Mouse (Mus musculus) MEL (cell line): ENCODE data around the gene Olfr672. TPM values are rescaled to one million over a fixed set of nuclear protein-coding genes. Genes with fewer than 3 reads are reported as not detected.
"Not testable (repeated sequence)": the region's sequence is repeated elsewhere in the genome, so short reads cannot be mapped to it uniquely, and the experiment has no call there.

Source experiments
- DNase-seq: peaks from one replicate; pipeline ENCODE4 v3.0.0; 2011; ENCODE audit warnings: low read depth, low spot score
- H3K27ac ChIP-seq: 2 replicates; pipeline ENCODE4 v1.5.1; 2012; ENCODE audit warnings: low read depth, mild to moderate bottlenecking, control low read depth, low read length, moderate library complexity; ENCODE audit not compliant: control insufficient read depth
- H3K27me3 ChIP-seq, 2 experiments: fragments of 150-350 bp in 1 of 2; sonication (generic) in 1 of 2; 2 replicates each; pipeline ENCODE4 v1.6.1; 2012; ENCODE audit warnings: low read length in 2 of 2, mild to moderate bottlenecking in 2 of 2, improper control_type of control experiment in 1 of 2, moderate library complexity in 1 of 2; ENCODE audit not compliant: insufficient read depth in 2 of 2, control insufficient read depth in 1 of 2
- H3K36me3 ChIP-seq, 2 experiments: 2 replicates each; pipeline ENCODE4 v1.6.1; 2012 to 2014; ENCODE audit warnings: low read length in 2 of 2, improper control_type of control experiment in 1 of 2, inconsistent platforms in 1 of 2, mild to moderate bottlenecking in 1 of 2; ENCODE audit not compliant: insufficient read depth in 2 of 2, control insufficient read depth in 1 of 2
- H3K4me1 ChIP-seq, 2 experiments: fragments of 150-350 bp in 1 of 2; sonication (generic) in 1 of 2; 2 replicates each; pipeline ENCODE4 v1.6.1; 2012; ENCODE audit warnings: low read length in 2 of 2, improper control_type of control experiment in 1 of 2, mild to moderate bottlenecking in 1 of 2; ENCODE audit not compliant: insufficient read depth in 2 of 2, control insufficient read depth in 1 of 2
- H3K4me3 ChIP-seq, 2 experiments: fragments of 150-350 bp in 1 of 2; sonication (generic) in 1 of 2; 2 replicates each; pipeline ENCODE4 v1.5.1; 2012; ENCODE audit warnings: low read depth in 2 of 2, low read length in 2 of 2, mild to moderate bottlenecking in 2 of 2, moderate library complexity in 2 of 2, control low read depth in 1 of 2, improper control_type of control experiment in 1 of 2; ENCODE audit not compliant: control insufficient read depth in 1 of 2, insufficient read depth in 1 of 2
- H3K79me2 ChIP-seq: 2 replicates; pipeline ENCODE4 v1.6.1; 2012; ENCODE audit warnings: mild to moderate bottlenecking, low read length, moderate library complexity; ENCODE audit not compliant: control insufficient read depth, poor library complexity, insufficient read depth
- H3K9ac ChIP-seq: 2 replicates; pipeline ENCODE4 v1.6.1; 2012; ENCODE audit warnings: low read depth, mild to moderate bottlenecking, control low read depth, low read length, moderate library complexity; ENCODE audit not compliant: control insufficient read depth, poor library complexity, severe bottlenecking
- H3K9me3 ChIP-seq: fragments of 150-350 bp; sonication (generic); replicated peaks from 2 replicates; pipeline ENCODE4 v1.6.1; 2012; ENCODE audit warnings: mild to moderate bottlenecking, low read length, improper control_type of control experiment, moderate library complexity; ENCODE audit not compliant: insufficient read depth
- CHD1 ChIP-seq: IDR thresholded peaks from 2 replicates; pipeline ENCODE4 v1.6.1; 2012; ENCODE audit warnings: low read depth, mild to moderate bottlenecking, inconsistent platforms, low read length, improper control_type of control experiment
- CHD2 ChIP-seq: IDR thresholded peaks from 2 replicates; pipeline ENCODE4 v1.6.1; 2011; ENCODE audit warnings: low read length, improper control_type of control experiment
- CTCF ChIP-seq, 3 experiments: IDR thresholded peaks in 2 of 3; conservative IDR thresholded peaks in 1 of 3; 2 replicates each; pipeline ENCODE4 v1.5.1; 2011 to 2012; ENCODE audit warnings: low read length in 3 of 3, low read depth in 2 of 3, mild to moderate bottlenecking in 2 of 3, improper control_type of control experiment in 1 of 3, inconsistent platforms in 1 of 3, mixed read lengths in 1 of 3, moderate library complexity in 1 of 3; ENCODE audit not compliant: control insufficient read depth in 1 of 3, insufficient read depth in 1 of 3, poor library complexity in 1 of 3, severe bottlenecking in 1 of 3
- GABPA ChIP-seq: IDR thresholded peaks from 2 replicates; pipeline ENCODE4 v1.6.1; 2012; ENCODE audit warnings: low read depth, mild to moderate bottlenecking, inconsistent platforms, low read length, improper control_type of control experiment, moderate library complexity
- GATA1 ChIP-seq: IDR thresholded peaks from 2 replicates; pipeline ENCODE4 v1.6.1; 2011; ENCODE audit warnings: low read depth, low read length, improper control_type of control experiment
- HCFC1 ChIP-seq: IDR thresholded peaks from 2 replicates; pipeline ENCODE4 v1.6.1; 2012; ENCODE audit warnings: low read depth, mild to moderate bottlenecking, inconsistent platforms, low read length, improper control_type of control experiment, moderate library complexity
- KAT2A ChIP-seq: conservative IDR thresholded peaks from 2 replicates; pipeline ENCODE4 v1.6.1; 2012; ENCODE audit warnings: low read depth, low read length, improper control_type of control experiment, inconsistent platforms
- MAFK ChIP-seq: IDR thresholded peaks from 2 replicates; pipeline ENCODE4 v1.6.1; 2011; ENCODE audit warnings: low read depth, mild to moderate bottlenecking, low read length, improper control_type of control experiment, borderline replicate concordance
- MAZ ChIP-seq: IDR thresholded peaks from 2 replicates; pipeline ENCODE4 v1.6.1; 2012; ENCODE audit warnings: low read depth, mild to moderate bottlenecking, inconsistent platforms, low read length, improper control_type of control experiment
- MYB ChIP-seq: IDR thresholded peaks from 2 replicates; pipeline ENCODE4 v1.6.1; 2011; ENCODE audit warnings: mild to moderate bottlenecking, low read depth, low read length, improper control_type of control experiment
- MYC ChIP-seq: IDR thresholded peaks from 2 replicates; pipeline ENCODE4 v1.6.1; 2011; ENCODE audit warnings: low read depth, mild to moderate bottlenecking, low read length, improper control_type of control experiment, moderate library complexity
- NELFE ChIP-seq: IDR thresholded peaks from 2 replicates; pipeline ENCODE4 v1.6.1; 2011; ENCODE audit warnings: low read depth, low read length, improper control_type of control experiment
- NRF1 ChIP-seq: IDR thresholded peaks from 2 replicates; pipeline ENCODE4 v1.6.1; 2014; ENCODE audit warnings: low read depth, mild to moderate bottlenecking, inconsistent platforms, low read length, improper control_type of control experiment, moderate library complexity; ENCODE audit not compliant: poor library complexity, insufficient read depth, severe bottlenecking
- POLR2A ChIP-seq, 2 experiments: IDR thresholded peaks; 2 replicates each; pipeline ENCODE4 v1.6.1; 2011 to 2012; ENCODE audit warnings: low read length in 2 of 2, mild to moderate bottlenecking in 2 of 2, control low read depth in 1 of 2, improper control_type of control experiment in 1 of 2, low read depth in 1 of 2, moderate library complexity in 1 of 2; ENCODE audit not compliant: control insufficient read depth in 1 of 2, insufficient read depth in 1 of 2, poor library complexity in 1 of 2
- TBP ChIP-seq: IDR thresholded peaks from 2 replicates; pipeline ENCODE4 v1.8.0; 2011; ENCODE audit warnings: low read depth, low read length, improper control_type of control experiment
- TCF12 ChIP-seq: IDR thresholded peaks from 2 replicates; pipeline ENCODE4 v1.6.1; 2014; ENCODE audit warnings: low read depth, mild to moderate bottlenecking, inconsistent platforms, low read length, improper control_type of control experiment, moderate library complexity
- USF1 ChIP-seq: IDR thresholded peaks from 2 replicates; pipeline ENCODE4 v1.6.1; 2014; ENCODE audit warnings: low read depth, mild to moderate bottlenecking, inconsistent platforms, low read length, improper control_type of control experiment, moderate library complexity
- USF2 ChIP-seq, 2 experiments: IDR thresholded peaks; 2 replicates each; pipeline ENCODE4 v1.6.1; 2011 to 2012; ENCODE audit warnings: improper control_type of control experiment in 2 of 2, low read length in 2 of 2, borderline replicate concordance in 1 of 2, inconsistent platforms in 1 of 2, low read depth in 1 of 2, mild to moderate bottlenecking in 1 of 2; ENCODE audit not compliant: insufficient read depth in 1 of 2
- ZKSCAN1 ChIP-seq: IDR thresholded peaks from 2 replicates; pipeline ENCODE4 v1.6.1; 2012; ENCODE audit warnings: low read depth, mild to moderate bottlenecking, inconsistent platforms, low read length, improper control_type of control experiment, moderate library complexity
- ZMIZ1 ChIP-seq: IDR thresholded peaks from 2 replicates; pipeline ENCODE4 v1.6.1; 2012; ENCODE audit warnings: low read depth, mild to moderate bottlenecking, inconsistent platforms, low read length, improper control_type of control experiment, moderate library complexity
- ZNF384 ChIP-seq: IDR thresholded peaks from 2 replicates; pipeline ENCODE4 v1.6.1; 2012; ENCODE audit warnings: low read depth, mild to moderate bottlenecking, inconsistent platforms, low read length, improper control_type of control experiment
- polyA plus RNA-seq, 2 experiments: library from polyadenylated mRNA; stranded (reverse) in 1 of 2; unstranded in 1 of 2; fragments of >175 nt in 1 of 2; fragments of >200 nt in 1 of 2; gene quantifications; 2 replicates each; pipeline versions ENCODE4 v1.2.1 to v1.2.4; 2012; ENCODE audit warnings: low replicate concordance in 2 of 2, low read depth in 1 of 2; ENCODE audit not compliant: insufficient read length in 2 of 2, insufficient read depth in 1 of 2, missing spikeins in 1 of 2
- total RNA-seq: library from RNA; depleted of rRNA; stranded (reverse); fragments of 300-350 nt; gene quantifications from 2 replicates; pipeline ENCODE4 v1.2.3, GENCODE M21; 2012

Olfr672 gene
- total and polyA plus RNA-seq, 3 experiments, result not detected

DNA sequence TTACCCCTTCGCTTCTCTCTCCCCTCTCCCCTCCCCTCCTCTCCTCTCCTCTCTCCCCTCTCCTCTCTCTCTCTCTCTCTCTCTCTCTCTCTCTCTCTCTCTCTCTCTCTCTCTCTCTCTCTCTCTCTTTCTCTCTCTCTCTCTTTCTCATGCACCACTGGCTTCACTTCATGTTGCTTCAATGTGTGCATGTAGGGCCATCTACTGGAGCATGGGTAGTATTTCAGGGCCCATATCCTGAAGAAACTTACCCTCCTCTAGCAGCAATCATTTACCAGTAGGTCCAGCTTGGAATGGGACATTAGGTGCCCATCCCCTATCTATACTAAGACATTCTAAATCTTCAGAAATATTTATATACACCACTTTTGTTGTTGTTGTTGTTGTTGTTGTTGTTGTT, 20.7 kb upstream of the Olfr672 start:
- Histone ChIP-seq H3K27me3 (no peaks in the 10 kb centered on the region), H3K9me3 (no peaks in the 10 kb centered on the region), H3K79me2 (no peaks in the 10 kb centered on the region), H3K27ac (no peak overlapping the region), H3K9ac (no peak overlapping the region), H3K36me3 (no peaks in the 10 kb centered on the region), H3K4me3 (no peak overlapping the region), H3K4me1 (no peaks in the 10 kb centered on the region)
- DNase-seq, result no peak
- no peak for TF ChIP-seq HCFC1
- TF ChIP-seq POLR2A (IDR thresholded peaks at IDR 0.05; ENCODE audit: control insufficient read depth in 1 of 2, insufficient read depth in 1 of 2, low read depth in 1 of 2, low read length in 2 of 2, poor library complexity in 1 of 2), result no peak
- TF ChIP-seq NRF1, result no peak
- TF ChIP-seq MAZ, result no peak
- TF ChIP-seq GABPA, result no peak
- TF ChIP-seq NELFE, result no peak
- no peak for TF ChIP-seq TBP

DNA sequence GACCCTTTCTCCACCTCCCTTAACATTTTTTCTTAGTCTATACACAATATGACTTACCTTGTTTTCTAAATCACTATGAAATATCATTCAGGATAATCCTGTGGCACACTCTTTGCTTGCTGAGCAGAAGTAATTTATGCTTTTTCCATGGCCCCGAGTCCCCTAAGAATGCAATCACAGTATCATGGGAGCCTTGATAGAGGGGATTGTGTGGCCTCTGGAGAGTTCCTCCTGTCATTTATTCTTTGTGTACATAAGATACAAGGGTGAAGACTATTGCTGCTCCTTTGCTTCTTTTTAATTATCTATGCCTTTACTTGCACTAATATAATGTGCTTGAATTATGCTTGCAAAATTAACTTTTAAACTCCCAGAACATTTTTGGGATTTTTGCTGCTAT, 22.8 kb downstream of the Olfr672 start, which contains the start of gene Olfr671:
Gene Olfr671 (minus strand): TSS at position 101 of the 400 bp plus-strand sequence.
- Histone ChIP-seq H3K27ac (no peak within 1 kb of the TSS), H3K4me3 (no peak within 1 kb of the TSS), H3K4me1 (no peaks in the 10 kb centered on the region), H3K9ac (no peak within 1 kb of the TSS), H3K27me3 (no peaks in the 10 kb centered on the region), H3K9me3 (no peaks in the 10 kb centered on the region), H3K79me2 (no peaks in the 10 kb centered on the region), H3K36me3 (no peaks in the 10 kb centered on the region)
- TF ChIP-seq HCFC1 (no peak), MAFK (no peak), CTCF (IDR thresholded peaks at IDR 0.05 in 2 of 3, conservative IDR thresholded peaks at IDR 0.05 in 1 of 3; ENCODE audit: control insufficient read depth in 1 of 3, insufficient read depth in 1 of 3, low read depth in 2 of 3, low read length in 3 of 3, poor library complexity in 1 of 3, severe bottlenecking in 1 of 3) (no peak), MYC (no peak), USF2 (IDR thresholded peaks at IDR 0.05; ENCODE audit: borderline replicate concordance in 1 of 2, insufficient read depth in 1 of 2, low read depth in 1 of 2, low read length in 2 of 2) (no peak), NELFE (no peak), TCF12 (no peak), POLR2A (IDR thresholded peaks at IDR 0.05; ENCODE audit: control insufficient read depth in 1 of 2, insufficient read depth in 1 of 2, low read depth in 1 of 2, low read length in 2 of 2, poor library complexity in 1 of 2) (no peak), CHD1 (no peak), MYB (no peak), KAT2A (no peak), CHD2 (no peak), USF1 (no peak), ZMIZ1 (no peak), ZKSCAN1 (no peak), ZNF384 (no peak), GATA1 (no peak)
- no peak for DNase-seq

DNA sequence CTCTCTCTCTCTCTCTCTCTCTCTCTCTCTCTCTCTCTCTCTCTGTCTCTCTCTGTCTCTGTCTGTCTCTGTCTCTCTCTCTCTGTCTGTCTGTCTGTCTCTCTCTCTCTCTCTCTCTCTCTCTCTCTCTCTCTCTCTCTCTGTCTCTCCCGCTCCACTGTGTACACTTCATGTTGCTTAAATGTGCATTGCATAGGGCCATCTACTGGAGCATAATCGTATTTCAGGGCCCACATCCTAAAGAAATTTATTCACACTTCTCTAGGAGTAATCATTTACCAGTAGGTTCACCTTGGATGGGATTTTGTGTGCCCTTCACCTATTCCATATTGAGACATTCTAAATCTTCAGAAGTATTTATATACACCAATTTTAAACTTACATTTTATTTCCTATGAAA, 29.3 kb downstream of the Olfr672 start:
- H3K9ac ChIP-seq, H3K27me3 ChIP-seq, H3K4me3 ChIP-seq, DNase-seq, H3K79me2 ChIP-seq, H3K27ac ChIP-seq, H3K4me1 ChIP-seq, H3K9me3 ChIP-seq, H3K36me3 ChIP-seq: not testable (repeated sequence)
